Mouse (Mus musculus) fat pad, adult 2 months (tissue): ENCODE measurements around the gene Msmb.
A peak's percentile ranks its signal among the peaks of the same experiment; 100 is the strongest.
"Not testable (repeated sequence)": the region's sequence is repeated elsewhere in the genome, so short reads cannot be mapped to it uniquely, and the experiment has no call there.

Experiments
- DNase-seq: peaks from one replicate; pipeline ENCODE4 v3.0.0-alpha.2; 2011; ENCODE audit warnings: low read depth, low spot score; ENCODE audit errors: extremely low read depth

Msmb gene

DNA sequence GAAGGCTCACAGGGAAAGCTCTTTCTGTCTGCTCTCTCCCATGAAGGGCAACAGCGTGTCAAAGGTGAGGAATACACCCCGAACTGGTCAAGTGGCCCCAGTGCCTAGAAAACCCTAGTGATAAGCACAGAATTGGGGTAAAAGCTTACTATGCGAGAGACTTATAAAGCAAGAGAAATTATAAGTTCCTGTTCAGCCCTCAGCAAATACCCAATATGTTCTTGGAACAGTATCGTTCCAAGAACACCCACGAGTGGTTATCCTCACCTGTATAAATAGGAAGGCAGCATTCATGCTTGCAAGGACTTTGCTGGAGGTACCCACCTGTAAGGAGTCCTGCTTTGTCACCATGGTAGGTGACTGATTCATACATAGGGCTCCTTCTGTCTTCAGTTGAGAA, at the start of gene Msmb:
Msmb (plus strand) TSS at position 301 of the 400 bp plus-strand sequence.
- no peak for DNase-seq

DNA sequence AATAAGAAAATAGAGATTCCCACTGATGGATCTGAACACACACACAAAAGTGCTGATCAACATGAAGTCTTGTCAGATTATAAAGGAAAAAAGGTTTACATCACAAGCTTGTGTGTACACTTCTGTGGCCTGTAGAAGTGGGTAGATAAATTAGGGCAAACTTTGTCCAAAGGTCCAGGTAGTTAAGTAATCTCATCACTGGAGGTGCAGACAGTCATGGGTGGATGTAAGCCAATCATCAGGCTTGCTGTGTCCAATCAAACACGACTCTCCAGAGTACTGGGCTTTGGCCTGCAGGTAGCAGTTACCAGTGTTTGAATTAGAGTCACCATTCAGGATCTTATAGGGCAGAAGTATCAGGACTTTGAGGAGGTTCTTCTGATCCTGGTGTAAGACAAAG, 48.8 kb upstream of the Msmb start:
- no peak for DNase-seq

DNA sequence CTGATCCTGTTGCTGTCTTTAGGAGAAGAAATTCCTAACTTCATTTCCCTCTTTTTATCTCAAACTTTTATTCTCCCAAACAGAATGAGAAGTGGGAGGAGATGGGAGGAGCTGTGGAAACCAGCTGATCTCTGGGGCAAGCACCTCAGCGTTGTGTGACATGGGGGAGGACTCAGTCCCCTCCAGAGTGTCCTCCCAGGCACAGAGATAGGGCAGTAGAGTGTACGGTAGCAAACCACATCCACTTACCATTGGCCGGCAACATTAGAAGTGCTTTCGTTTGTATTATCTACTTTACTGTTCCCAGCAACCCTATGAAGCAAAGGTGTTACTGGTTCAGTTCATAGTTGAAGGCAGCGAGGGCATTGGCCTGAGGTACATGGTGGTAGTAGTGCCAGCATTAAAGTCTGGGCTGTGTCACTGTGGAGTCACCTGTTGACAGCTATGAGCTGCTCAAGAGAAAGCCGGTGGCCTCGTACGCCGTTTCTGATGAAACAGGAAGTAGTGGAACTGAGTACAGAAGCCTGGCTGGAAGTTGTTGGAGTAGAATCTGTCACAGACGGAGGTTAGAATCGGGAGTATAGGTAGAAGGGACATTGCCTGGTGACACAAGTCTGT, 48.2 kb upstream of the Msmb start:
- no peak for DNase-seq

DNA sequence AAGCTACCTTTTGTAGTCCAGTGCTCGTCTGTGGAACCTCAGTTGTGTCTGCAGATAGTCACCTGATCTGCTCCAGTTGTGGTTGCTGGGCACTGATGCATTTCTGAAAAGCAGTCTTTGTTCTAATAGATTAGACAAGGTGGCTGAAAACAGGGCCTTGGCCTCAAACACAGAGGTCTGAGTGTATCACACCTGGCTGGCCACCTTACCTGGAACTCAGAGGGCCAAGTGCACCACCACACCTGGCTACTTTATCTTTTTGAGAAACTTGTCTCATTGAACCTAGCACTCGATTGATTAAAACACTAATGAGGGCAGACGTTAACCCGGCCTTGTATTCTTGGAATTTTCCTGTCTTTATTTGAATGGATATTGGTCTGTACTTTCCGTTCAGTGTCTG, 46.2 kb upstream of the Msmb start:
- no peak for DNase-seq

DNA sequence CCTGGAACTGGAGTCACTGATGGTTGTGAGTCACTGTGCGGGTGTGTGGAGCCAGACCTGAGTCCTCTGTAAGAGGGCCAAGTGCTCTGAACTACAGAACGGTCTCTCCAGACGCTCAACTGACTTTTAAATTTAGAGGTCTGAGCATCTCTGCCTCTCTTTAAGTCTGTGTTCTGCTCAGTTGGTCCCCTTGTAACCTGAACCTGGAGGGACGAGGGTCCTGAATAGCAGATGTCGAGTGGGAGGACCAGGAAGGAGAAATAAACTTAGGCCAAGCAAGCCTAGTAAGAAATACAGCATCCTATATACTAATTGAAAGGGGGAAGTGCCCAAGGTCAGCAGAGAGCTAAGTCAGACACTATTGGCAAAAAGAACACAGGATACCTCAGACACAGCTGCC, 45.1 kb upstream of the Msmb start:
- no peak for DNase-seq

DNA sequence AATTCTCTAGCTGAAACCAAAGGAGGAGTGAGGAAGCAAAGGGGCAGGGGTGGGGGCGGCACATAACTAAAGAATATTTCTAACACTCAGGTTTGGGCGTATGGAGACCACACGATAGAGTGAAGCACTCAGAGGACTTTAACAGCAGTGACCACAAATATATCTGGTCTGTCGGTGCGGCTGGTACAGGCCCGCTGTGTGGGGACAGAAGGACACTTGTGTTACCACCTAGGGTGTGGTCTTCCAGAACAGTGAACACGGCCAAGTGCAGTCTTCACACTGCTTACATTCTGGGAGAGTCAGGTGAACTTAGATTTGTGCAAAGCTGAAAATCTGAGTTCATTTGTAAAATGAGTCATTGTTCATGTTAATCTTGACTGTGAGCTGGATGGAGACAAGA, 44.1 kb upstream of the Msmb start:
- DNase-seq = no peak

DNA sequence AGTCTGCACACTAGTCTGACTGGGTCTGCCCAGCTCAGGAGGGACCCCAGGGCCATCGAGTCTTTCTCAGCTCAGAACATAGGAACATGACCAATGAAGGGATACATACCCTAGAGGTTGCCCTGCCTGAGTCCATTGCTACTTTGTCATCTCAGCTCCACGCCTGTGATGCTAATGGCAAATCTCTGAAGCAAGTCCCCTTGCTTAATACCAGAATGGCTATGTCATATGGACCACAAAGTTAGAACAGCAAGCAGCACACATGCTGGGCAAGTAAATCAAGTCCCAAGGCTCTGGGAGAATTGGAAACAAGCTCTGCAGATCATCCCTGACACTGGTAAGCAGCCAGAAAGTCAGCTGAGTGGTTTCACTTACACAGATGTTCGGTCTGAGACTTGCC, 42.9 kb upstream of the Msmb start:
- no peak for DNase-seq

DNA sequence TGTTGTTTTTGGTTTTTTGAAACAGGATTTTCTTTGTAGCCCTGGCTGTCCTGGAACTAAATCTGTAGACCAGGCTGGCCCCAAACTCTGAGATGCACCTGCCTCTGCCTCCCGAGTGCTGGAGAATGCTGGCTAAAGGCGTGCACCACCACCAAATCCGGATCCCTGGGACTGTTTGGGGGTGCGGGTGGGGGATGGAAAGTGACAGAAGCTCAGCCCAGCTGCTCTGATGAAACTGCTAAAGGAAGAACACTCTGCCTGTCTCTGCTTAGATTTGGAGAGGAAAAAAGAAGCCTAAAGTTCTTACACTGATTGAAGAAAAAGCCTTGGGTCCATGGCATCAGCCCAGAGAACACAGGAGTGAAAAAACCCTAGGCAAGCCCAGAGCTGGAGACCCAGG, 38.3 kb upstream of the Msmb start:
- DNase-seq = no peak

DNA sequence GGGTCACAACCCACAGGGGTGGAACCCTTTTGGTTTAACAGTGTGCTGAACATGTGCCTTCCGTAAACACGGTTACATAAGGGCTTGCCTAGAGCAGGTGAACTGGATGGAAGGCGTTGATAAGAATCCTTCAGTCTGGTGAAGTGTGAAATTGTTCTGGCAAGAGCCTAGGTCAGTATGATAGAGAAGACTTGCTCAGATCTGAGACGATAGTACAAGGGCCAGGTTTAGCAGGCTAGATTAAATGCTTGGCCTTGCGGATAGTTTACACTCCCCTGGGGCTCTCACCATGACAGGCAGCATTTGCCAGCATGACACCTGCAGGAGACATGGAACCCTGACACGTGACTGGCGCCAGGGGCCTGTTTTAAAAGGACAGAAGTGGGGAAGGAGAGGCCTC, 36.2 kb upstream of the Msmb start:
- DNase-seq = no peak

DNA sequence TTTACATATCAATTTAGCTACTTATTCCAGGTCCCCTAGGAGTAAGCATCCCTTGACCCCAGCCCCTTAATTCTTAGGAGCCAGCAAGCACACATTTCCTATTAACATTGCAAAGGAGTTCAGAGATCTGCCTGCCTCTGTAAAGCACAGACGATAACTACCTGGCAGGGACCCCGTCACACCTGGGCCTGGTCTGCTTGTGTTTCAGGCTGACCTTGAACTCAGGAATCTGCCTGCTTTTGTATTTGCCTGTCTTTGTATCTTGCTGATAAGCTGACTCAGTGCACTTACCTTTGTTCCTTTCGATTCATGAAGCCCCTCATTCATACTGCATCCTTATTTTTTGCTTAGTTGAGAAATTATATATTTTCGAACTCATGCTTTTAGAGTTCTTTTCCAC, 34.9 kb upstream of the Msmb start:
- DNase-seq = no peak

DNA sequence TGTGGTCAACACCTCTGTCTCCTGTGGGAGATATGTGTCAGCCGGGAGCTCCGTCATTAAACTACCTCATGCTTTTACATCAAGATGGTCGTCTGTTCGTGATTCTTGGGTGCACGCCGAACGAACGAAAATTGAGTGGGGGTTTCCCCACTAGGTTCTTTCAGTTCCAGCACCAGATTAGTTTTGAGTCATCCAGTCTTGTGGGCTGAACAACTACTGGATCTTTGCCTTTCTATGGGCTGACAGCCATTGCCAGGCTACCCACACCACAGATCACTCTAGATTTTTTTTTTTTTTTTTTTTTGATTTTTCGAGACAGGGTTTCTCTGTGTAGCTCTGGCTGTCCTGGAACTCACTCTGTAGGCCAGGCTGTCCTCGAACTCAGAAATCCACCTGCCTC, 29.7 kb upstream of the Msmb start:
- DNase-seq = not testable (repeated sequence)

DNA sequence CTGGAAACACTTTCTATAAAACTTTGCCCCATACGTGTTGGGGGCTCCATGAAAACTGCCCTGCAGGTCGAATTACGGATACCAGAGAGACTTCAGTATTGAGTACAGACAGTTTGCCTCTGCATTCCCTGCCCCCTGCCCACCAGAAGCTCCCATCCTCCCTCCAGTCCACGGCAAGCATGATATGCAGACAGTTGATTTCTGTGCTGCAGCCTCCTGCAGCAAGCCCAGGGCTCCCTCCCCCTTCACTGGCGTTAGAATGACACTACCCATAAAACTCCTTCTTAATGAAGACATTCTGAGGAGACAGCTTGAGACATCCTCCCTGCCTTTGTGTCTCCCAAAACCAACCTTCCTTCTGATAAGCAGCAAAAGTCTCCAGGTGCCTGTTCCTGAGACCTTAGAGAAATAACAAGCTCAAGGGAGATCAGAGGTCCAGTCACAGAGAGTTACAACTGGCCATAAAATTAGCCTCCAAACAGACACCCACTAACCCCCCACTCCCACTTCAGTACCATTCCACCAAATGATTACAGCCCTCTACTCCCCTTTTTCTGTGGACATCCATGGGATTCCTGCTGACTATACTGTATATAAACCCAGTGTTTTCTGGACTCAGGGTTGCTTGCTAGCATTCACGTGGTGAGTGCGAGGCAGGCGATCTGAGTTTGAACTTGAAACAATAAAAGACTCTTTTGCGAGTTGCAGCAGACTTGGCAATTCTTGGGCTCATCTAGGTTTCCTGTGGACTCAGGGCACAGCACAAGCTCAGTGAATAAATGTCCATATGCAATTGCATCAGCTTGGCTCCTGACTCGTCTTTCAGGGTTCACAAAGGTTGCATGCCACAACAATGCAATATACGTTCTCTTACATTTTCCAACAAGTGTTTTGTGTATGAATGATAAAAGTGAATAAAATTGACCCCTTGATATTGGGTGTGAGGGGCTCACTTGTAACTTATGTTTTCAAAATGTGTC, 20.6 kb upstream of the Msmb start:
- DNase-seq = peak; percentile 10

DNA sequence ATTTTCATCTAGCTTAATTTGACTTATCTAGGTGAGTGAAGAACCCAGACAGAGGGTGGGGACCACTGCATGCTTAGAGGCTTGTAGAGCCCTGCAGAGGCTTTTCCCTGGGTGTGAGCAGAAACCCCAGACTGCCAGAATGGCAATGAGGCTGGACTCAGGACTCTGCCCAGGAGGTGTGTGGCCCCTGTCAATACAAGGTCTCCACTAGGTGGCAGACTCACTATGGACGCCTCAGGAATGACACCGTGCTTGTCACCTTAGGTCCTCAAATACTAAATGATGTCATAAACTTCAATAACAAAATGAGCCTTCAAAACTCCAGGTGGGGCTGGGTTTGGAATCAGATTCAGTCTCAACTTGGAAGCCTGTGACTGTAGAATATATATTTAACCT, 19.9 kb upstream of the Msmb start:
- DNase-seq = no peak

DNA sequence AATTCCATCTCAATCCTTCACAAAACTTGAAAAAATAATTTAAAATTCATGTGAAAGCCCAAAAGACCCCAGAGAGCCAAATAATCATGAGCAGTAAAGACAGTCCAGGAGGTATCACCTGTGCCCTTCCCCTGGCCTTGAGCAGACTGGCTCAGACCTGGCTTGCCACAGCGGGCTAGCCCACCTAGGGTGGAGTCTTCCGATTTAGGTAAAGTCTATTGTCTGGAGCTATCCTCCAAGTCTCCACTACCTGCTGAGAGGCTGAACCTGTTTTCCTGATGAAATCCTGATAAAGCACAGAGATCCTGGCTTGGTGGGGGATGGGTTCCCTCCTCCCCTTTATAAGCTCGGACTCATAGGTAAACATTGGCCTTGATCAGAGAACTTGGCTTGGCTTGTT, 17.6 kb upstream of the Msmb start:
- no peak for DNase-seq

DNA sequence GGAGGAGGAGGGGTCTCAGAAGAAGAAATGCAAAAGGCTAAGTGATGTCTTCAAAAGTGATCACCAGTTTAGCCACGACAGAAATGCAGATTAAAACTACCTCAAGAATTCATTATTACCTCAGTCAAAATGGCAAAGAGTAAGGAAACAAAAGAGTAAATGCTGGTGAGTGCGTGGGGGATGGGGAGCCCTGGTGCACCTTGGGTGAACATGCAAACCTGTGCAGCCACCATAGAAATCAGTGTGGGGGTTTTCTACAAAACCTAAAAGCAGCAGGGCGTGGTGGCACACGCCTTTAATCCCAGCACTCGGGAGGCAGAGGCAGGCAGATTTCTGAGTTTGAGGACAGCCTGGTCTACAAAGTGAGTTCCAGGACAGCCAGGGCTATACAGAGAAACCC, 16.6 kb upstream of the Msmb start:
- DNase-seq = not testable (repeated sequence)

DNA sequence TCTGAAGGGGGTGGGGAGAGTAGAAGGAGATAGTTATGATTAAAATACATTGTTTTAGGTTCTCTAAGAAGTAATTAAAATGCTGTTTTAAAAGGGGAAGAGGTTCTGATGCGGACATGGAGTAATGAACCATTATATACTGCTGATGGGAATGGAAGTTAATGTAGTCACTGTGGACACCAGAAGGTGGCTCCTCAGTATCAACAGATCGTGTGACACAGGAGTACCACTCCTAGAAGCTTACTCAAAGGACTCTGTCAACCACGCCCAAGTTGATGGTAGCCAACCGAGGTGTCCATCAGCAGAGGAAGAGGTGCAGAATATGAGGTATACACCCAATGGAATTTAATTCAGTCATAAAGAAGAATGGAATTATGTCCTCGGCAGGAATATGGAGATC, 13.4 kb upstream of the Msmb start:
- DNase-seq = no peak

DNA sequence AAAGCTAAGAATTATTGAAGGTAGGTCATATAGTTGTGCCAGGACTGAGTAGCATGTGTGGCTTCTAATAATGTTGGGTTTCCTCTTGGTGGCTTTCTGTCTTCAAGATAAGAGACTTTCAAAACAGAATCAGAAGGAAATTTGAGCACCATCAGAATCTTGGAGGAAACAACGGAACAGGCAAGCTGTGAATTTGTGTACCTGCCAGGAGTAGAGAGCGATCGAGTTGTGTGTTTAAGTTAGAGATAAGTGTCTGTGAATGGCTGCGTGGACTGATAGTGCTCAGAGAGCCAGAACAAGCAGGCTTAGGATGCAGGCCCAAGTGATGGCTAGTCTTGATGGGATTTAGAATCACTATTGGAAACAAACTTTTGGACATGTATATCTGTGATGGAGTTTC, 10.0 kb upstream of the Msmb start:
- DNase-seq = no peak

DNA sequence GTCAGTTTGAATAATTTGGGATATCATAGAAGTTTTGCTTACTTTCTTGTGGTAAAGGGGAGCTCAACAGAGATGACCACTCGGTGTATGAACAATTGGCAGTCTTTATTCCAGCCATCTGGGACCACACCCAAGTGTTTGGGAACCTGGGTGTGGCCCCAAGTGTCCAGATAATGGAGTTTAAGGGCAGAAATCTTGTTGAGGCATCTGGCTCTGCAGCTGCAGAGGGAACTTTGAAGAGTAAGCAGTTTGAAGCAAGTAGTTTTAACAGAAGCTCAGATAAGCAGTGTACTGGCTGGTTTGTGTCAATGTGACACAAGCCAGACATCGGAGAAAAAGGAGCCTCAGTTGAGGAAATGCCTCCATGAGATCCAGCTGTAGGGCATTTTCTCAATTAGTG, 7.5 kb upstream of the Msmb start:
- DNase-seq = no peak

DNA sequence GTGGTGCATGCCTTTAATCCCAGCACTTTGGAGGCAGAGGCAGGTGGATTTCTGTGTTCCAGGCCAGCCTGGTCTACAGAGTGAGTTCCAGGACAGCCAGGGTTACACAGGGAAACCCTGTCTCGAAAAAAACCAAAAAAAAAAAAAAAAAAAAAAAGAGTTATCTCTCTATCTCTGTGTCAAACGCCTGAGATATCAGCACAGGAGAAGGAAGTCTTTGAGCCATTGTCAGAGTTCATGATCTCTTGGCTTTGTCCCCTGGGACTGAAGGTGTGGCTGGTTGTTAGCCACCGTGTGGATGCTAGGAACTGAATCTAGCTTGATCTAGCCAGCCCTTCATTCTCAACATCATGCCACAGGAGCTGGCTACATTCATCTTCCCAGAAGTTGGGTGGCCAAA, 5.4 kb upstream of the Msmb start:
- not testable (repeated sequence) for DNase-seq

DNA sequence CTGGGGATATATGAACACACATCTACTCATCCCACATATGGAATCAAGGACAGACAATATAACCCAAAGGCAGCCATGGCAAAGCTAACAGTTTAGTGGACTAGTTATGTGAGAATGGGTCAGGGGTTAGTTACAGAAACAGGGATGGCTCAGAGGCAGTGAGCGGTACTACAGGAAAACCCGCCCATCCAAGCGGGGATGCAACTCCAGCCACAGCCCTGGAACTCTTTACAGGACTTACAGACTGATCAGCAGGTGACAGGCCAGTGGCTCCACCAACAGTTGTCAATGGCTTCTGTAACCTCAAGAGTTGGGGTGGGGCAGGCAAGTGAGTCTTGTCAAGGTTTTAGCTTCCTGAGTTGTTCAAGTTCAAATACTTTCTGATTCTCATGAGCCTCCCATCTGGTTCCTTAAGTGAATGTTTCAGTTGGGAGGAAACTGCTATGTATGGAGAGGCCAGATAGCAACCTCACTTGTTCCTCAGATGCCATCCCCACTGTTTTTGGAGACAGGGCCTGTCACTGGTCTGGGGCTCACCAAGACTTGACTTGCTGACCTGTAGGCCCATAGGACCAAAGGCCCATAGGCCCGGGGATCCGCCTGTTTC, 1.4 kb upstream of the Msmb start:
- DNase-seq = no peak

DNA sequence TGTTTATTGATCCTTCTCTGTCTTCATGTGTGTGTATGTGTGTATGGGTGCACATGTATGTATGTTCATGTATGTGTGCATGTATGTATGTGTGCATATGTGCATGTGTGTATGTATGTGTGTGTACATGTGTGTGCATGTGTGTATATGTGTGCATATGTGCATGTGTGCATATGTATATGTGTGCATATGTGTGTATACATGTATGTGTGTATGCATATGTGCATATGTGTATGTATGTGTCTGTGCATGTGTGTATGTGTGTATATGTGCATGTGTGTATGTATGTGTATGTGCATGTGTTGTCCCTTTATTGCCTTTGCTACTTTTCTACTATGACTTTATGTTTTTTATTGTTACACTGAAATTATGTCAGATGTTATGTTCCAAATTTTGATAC, 2.9 kb downstream of the Msmb start:
- no peak for DNase-seq

DNA sequence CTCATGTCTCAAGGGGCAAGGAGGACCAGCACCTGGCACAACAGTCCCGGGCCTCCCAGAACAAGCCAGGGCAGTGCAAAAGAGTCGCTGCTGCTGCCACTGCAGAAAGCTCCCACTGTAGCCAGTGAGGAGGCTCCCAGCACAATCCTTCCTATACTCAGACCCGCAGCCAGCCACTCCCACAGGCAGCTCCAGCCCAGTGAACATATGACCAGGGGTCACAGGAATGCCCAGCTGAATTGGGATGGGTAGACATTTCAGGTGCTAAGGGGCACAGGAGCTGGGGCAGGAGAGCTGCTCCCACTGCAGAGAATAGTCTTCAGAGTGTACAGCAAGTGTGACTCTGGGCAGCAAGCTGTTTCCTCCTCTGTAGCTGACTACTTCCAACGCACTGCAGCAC, 3.6 kb downstream of the Msmb start:
- no peak for DNase-seq
